Mouse (Mus musculus): Measurements from ENCODE around the gene Gm15446. TPM values are rescaled to one million over a fixed set of nuclear protein-coding genes. Genes with fewer than 3 reads are reported as not detected.
"Not testable (repeated sequence)": the region's sequence is repeated elsewhere in the genome, so short reads cannot be mapped to it uniquely, and the experiment has no call there.

Gene Gm15446
- polyA plus RNA-seq (2015; fragmentation: Nextera tagmentation; extraction: Ambion mirVana), result 0.23 and 0.44 TPM in 2 replicates

DNA sequence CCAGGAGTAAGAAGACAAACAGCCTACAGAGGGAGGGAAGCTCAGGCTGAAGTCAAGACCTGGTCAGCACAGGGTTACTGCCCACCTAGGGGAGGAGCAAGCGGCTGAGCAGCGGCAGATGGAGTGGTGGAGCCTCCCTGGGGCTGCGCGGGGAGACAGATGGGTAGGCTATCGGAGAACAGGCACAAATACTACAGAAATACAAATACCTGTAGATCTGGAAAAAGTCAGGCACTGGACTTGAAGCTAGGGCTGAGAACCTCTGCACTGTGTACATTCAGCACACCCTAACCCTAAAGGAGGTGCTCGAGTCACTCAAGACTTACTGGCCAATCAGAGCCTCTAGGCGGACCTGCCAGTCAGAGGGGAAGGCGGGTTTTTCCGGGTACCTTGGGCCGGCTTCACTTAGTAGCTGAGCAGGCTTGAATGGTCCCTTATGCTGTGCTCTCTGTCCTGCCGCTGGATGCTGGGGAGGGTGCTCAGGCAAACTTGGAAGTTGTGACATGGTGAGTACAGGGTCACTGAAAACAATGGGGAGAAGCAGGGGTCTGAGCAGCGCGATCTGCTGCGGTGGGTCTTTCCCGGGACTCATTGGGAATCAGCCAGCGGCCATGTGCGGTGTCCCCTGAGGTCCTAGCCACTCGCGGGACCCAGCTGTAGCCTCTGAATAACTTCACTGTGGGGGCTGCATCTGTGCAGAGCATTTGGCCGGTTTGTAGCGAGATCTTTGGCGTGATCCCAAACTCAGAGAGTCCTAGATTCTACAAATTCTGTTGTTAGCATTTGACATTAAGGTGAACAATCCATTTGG, at the start of gene Gm15446:
Gm15446 (plus strand) TSS at position 140 of the 811 bp plus-strand sequence.
- not testable (repeated sequence) for H3K4me1 ChIP-seq (ENCODE audit: control insufficient read depth, insufficient read depth, low read length); H3K27me3 ChIP-seq (replicated peaks; ENCODE audit: control insufficient read depth, insufficient read depth, low read length); H3K9me3 ChIP-seq (ENCODE audit: control insufficient read depth, low read length); H3K36me3 ChIP-seq (ENCODE audit: control insufficient read depth, insufficient read depth, low read length)
- 0 out of 2 replicates have a peak within 1 kb of the TSS, but pooled peaks have one; percentile 18 for H3K27ac ChIP-seq (ENCODE audit: low read length)
- under 1% methylated on average over 22 of the region's 22 CpGs for WGBS
- H3K4me2 ChIP-seq (ENCODE audit: low read depth, low read length), result peak within 1 kb of the TSS; percentile 52
- ATAC-seq, result peak; percentile 100
- peak within 1 kb of the TSS; percentile 61 for H3K9ac ChIP-seq (ENCODE audit: low read depth, low read length)
- H3K4me3 ChIP-seq (ENCODE audit: low read length), result peak within 1 kb of the TSS; percentile 56

DNA sequence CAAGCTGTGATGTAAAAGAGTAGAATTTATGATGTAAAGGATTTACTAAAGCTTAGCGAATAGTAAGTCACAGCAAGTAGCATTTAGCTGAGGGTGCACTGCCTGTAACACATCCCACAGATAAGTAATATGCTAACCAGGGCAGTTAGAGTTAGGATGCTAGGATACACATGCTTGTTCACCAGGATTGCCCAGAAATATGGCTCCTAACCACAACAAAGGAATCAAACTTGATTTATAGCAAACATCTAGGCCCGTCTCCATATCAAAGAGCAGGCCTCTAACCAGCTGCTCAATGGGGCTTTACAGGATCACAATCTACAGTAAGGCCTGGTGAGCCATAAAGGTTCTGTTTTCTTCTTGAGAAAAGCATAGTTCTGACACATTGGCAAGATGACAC, 929 bp downstream of the Gm15446 start:
- not testable (repeated sequence) for H3K4me1 ChIP-seq (ENCODE audit: control insufficient read depth, insufficient read depth, low read length); H3K9ac ChIP-seq (ENCODE audit: low read depth, low read length); H3K9me3 ChIP-seq (ENCODE audit: control insufficient read depth, low read length); H3K27ac ChIP-seq (ENCODE audit: low read length); H3K27me3 ChIP-seq (replicated peaks; ENCODE audit: control insufficient read depth, insufficient read depth, low read length); ATAC-seq; H3K36me3 ChIP-seq (ENCODE audit: control insufficient read depth, insufficient read depth, low read length)
- Histone ChIP-seq H3K4me3 (ENCODE audit: low read length) (peak overlapping the region; percentile 56), H3K4me2 (ENCODE audit: low read depth, low read length) (peak overlapping the region; percentile 52)
- 10% methylated on average over 2 of the region's 2 CpGs for WGBS

DNA sequence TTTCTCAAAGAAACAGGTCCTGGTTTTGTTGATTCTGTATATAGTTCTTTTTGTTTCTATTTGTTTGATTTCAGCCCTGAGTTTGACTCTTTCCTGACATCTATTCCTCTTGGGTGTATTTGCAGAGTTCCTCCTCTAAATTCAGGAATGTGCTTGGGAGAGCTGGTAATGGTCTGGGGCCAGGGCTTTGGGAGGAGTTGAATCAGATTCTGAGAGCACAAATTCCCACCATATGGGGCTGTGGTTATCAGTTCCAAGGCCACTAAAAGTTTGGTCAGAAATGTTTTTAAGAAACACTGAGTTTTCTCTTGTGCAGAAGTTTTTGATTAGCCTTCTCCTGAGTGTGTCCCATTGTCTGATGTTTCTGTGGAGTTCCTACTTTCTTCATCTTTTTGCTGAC, 1.7 kb downstream of the Gm15446 start:
- no peak overlapping the region for H3K4me2 ChIP-seq (ENCODE audit: low read depth, low read length)
- H3K4me3 ChIP-seq (ENCODE audit: low read length), result no peak overlapping the region
- no peaks in the 10 kb centered on the region for H3K9me3 ChIP-seq (ENCODE audit: control insufficient read depth, low read length)
- H3K27me3 ChIP-seq (replicated peaks; ENCODE audit: control insufficient read depth, insufficient read depth, low read length), result no peaks in the 10 kb centered on the region
- peaks cover 3% of the 10 kb centered on the region; the same call in 1 of the 2 replicates for H3K4me1 ChIP-seq (ENCODE audit: control insufficient read depth, insufficient read depth, low read length)
- no peaks in the 10 kb centered on the region for H3K36me3 ChIP-seq (ENCODE audit: control insufficient read depth, insufficient read depth, low read length)
- no peak overlapping the region for H3K27ac ChIP-seq (ENCODE audit: low read length)
- ATAC-seq, result no peak
- no peak overlapping the region for H3K9ac ChIP-seq (ENCODE audit: low read depth, low read length)

DNA sequence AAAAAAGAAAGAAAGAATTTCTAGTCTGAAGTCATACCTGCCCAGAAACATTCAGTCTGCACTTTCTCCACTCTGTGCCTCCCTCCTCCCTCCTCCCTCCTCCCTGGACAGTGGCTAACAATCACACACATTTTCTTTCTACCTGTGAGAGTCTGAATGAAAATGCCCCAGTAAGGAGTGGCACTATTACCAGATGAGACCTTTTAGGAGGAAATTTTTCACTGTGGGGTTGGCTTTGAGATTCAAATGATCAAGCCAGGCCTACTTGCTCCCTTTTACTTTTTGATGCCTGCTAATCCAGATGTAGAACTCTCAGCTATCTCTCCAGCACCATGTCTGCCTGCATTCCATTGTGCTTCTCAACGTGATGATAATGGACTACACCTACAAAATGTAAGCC, 27.1 kb downstream of the Gm15446 start:
- Histone ChIP-seq H3K9me3 (ENCODE audit: control insufficient read depth, low read length) (no peaks in the 10 kb centered on the region), H3K27me3 (replicated peaks; ENCODE audit: control insufficient read depth, insufficient read depth, low read length) (no peaks in the 10 kb centered on the region), H3K4me1 (ENCODE audit: control insufficient read depth, insufficient read depth, low read length) (no peaks in the 10 kb centered on the region), H3K9ac (ENCODE audit: low read depth, low read length) (no peak overlapping the region), H3K4me3 (ENCODE audit: low read length) (no peak overlapping the region), H3K36me3 (ENCODE audit: control insufficient read depth, insufficient read depth, low read length) (no peaks in the 10 kb centered on the region), H3K27ac (ENCODE audit: low read length) (no peak overlapping the region), H3K4me2 (ENCODE audit: low read depth, low read length) (no peak overlapping the region)
- ATAC-seq, result no peak
- no CpG with 5 or more reads among the region's 1 CpGs for WGBS

DNA sequence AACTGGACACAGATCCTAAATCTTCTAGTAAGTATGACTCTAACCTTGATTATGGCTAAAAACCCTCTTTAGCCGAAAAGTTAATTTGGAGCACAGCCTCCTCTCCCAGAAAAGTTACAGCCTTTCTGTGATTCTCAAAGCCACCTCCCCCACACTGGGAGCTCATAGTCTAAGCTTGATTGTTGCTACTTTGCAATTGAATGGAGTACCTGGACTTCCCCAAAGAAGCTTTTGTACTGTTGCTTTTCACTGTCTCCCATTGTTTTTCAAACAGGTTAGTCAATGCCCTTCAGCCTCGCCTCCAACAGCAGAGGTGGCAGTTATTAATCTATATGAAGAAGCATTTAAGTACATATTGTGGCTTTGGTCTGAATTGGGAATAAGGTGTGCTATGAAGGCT, 57.5 kb downstream of the Gm15446 start:
- H3K4me3 ChIP-seq (ENCODE audit: low read length); ATAC-seq; H3K4me1 ChIP-seq (ENCODE audit: control insufficient read depth, insufficient read depth, low read length); H3K27me3 ChIP-seq (replicated peaks; ENCODE audit: control insufficient read depth, insufficient read depth, low read length); H3K9ac ChIP-seq (ENCODE audit: low read depth, low read length); H3K9me3 ChIP-seq (ENCODE audit: control insufficient read depth, low read length); H3K4me2 ChIP-seq (ENCODE audit: low read depth, low read length); H3K36me3 ChIP-seq (ENCODE audit: control insufficient read depth, insufficient read depth, low read length); H3K27ac ChIP-seq (ENCODE audit: low read length): not testable (repeated sequence)
- no CpG with 5 or more reads among the region's 2 CpGs for WGBS

Other genes with a start within 250 kb of the Gm15446 start
- 2.6 and 3.0 TPM in 2 replicates for gene 5430403G16Rik, start 232.4 kb upstream of the Gm15446 start, polyA plus RNA-seq (2015; fragmentation: Nextera tagmentation; extraction: Ambion mirVana)
- gene 4930522L14Rik, start 171.5 kb upstream of the Gm15446 start, polyA plus RNA-seq (2015; fragmentation: Nextera tagmentation; extraction: Ambion mirVana), result 11.5 and 12.3 TPM in 2 replicates
- 13.2 and 14.8 TPM in 2 replicates for gene Zfp932, start 73.1 kb downstream of the Gm15446 start, polyA plus RNA-seq (2015; fragmentation: Nextera tagmentation; extraction: Ambion mirVana)
- 3.2 and 3.7 TPM in 2 replicates for gene Gm17655, start 149.1 kb downstream of the Gm15446 start, polyA plus RNA-seq (2015; fragmentation: Nextera tagmentation; extraction: Ambion mirVana)
- gene Gm35315, start 171.0 kb downstream of the Gm15446 start, polyA plus RNA-seq (2015; fragmentation: Nextera tagmentation; extraction: Ambion mirVana), result 1.5 and 2.1 TPM in 2 replicates
- gene Plcxd1, start 176.6 kb downstream of the Gm15446 start, polyA plus RNA-seq (2015; fragmentation: Nextera tagmentation; extraction: Ambion mirVana), result 0.80 and 0.84 TPM in 2 replicates
- 28.3 and 29.6 TPM in 2 replicates for gene Gtpbp6, start 184.8 kb downstream of the Gm15446 start, polyA plus RNA-seq (2015; fragmentation: Nextera tagmentation; extraction: Ambion mirVana)
- 2.3 and 2.7 TPM in 2 replicates for gene Zfp605, start 186.7 kb downstream of the Gm15446 start, polyA plus RNA-seq (2015; fragmentation: Nextera tagmentation; extraction: Ambion mirVana)
- gene Chfr, start 212.4 kb downstream of the Gm15446 start, polyA plus RNA-seq (2015; fragmentation: Nextera tagmentation; extraction: Ambion mirVana), result 35.1 and 35.6 TPM in 2 replicates

Measured in intestine, embryonic 16.5 days (tissue).